Mouse (Mus musculus) layer of hippocampus, adult 18-20 months (tissue): ENCODE data around the gene Klhl5. TPM values are rescaled to one million over a fixed set of nuclear protein-coding genes. Genes with fewer than 3 reads are reported as not detected.

Experiments
- DNase-seq, 2 experiments: peaks; one replicate each; pipeline ENCODE4 v3.0.0; 2022; ENCODE audit warnings: low spot score in 2 of 2
- total RNA-seq, 2 experiments: library from RNA; stranded (reverse); gene quantifications; 2 replicates each; pipeline ENCODE4 v1.2.3; 2021

Klhl5 gene
- total RNA-seq, 2 experiments from 2014 or later, result 49.7 to 50.7 TPM

GRCm38 (mm10) chr5:65145499-65146101 lies 38.3 kb downstream of the Klhl5 start:
- no peak for DNase-seq

- DNase-seq, result peak in 1 of 2 experiments; percentile 57
Measured at GRCm38 (mm10) chr5:65146749-65147148, 39.4 kb downstream of the Klhl5 start.

GRCm38 (mm10) chr5:65149706-65150105 lies 42.4 kb downstream of the Klhl5 start:
- DNase-seq, result no peak

GRCm38 (mm10) chr5:65150376-65150955 lies 43.1 kb downstream of the Klhl5 start:
- no peak for DNase-seq

- no peak for DNase-seq
Measured at GRCm38 (mm10) chr5:65151276-65151675, 43.9 kb downstream of the Klhl5 start.

GRCm38 (mm10) chr5:65151767-65152166 lies 44.4 kb downstream of the Klhl5 start:
- no peak for DNase-seq

GRCm38 (mm10) chr5:65154287-65154686 lies 46.9 kb downstream of the Klhl5 start:
- no peak for DNase-seq

GRCm38 (mm10) chr5:65156853-65157252 lies 49.5 kb downstream of the Klhl5 start:
- no peak for DNase-seq

GRCm38 (mm10) chr5:65157412-65158381 lies 50.4 kb downstream of the Klhl5 start:
- DNase-seq, result no peak

- DNase-seq, result peak in 1 of 2 experiments; percentile 78
Measured at GRCm38 (mm10) chr5:65158696-65159305, 51.5 kb downstream of the Klhl5 start.

GRCm38 (mm10) chr5:65163001-65163400 lies 55.7 kb downstream of the Klhl5 start:
- DNase-seq, result no peak

GRCm38 (mm10) chr5:65163489-65164092 lies 56.3 kb downstream of the Klhl5 start:
- DNase-seq, result no peak

- no peak for DNase-seq
Measured at GRCm38 (mm10) chr5:65170206-65170605, 62.9 kb downstream of the Klhl5 start.

GRCm38 (mm10) chr5:65175035-65175917 lies 67.9 kb downstream of the Klhl5 start:
- DNase-seq, result peak; percentile 70 to 86

GRCm38 (mm10) chr5:65175918-65176484 lies 68.7 kb downstream of the Klhl5 start:
- no peak for DNase-seq

GRCm38 (mm10) chr5:65177026-65177514 lies 69.7 kb downstream of the Klhl5 start:
- DNase-seq, result no peak

GRCm38 (mm10) chr5:65178477-65178876 lies 71.1 kb downstream of the Klhl5 start:
- DNase-seq, result peak in 1 of 2 experiments; percentile 27

GRCm38 (mm10) chr5:65181160-65181793 lies 73.9 kb downstream of the Klhl5 start:
- no peak for DNase-seq

GRCm38 (mm10) chr5:65181794-65182169 lies 74.4 kb downstream of the Klhl5 start:
- DNase-seq, result peak in 1 of 2 experiments; percentile 17
